Mouse (Mus musculus) E14TG2a.4 (cell line): ENCODE results near the gene Cryl1.

Experiments
- CTCF ChIP-seq: conservative IDR thresholded peaks from 2 replicates; pipeline ENCODE4 v1.5.1; 2014; ENCODE audit warnings: low read length
- POU5F1 ChIP-seq: IDR thresholded peaks from 2 replicates; pipeline ENCODE4 v1.6.1; 2014; ENCODE audit warnings: low read length, borderline replicate concordance

- TF ChIP-seq CTCF = no peak
- no peak for TF ChIP-seq POU5F1
These were observed 21.4 kb downstream of the Cryl1 start for GRCm38 (mm10) chr14:57376956-57377355.
